Mouse (Mus musculus) midbrain, embryonic 13.5 days (tissue): ENCODE measurements around the gene Emd. TPM values are rescaled to one million over a fixed set of nuclear protein-coding genes. Genes with fewer than 3 reads are reported as not detected.
"Not testable (repeated sequence)": the region's sequence is repeated elsewhere in the genome, so short reads cannot be mapped to it uniquely, and the experiment has no call there.

Source experiments
- ATAC-seq: fragments of 200-750 bp; cut with Nextera tagmentation; 2 replicates; pipeline ENCODE4 v1.8.0; 2017; ENCODE audit warnings: mild to moderate bottlenecking, moderate TSS enrichment, moderate library complexity
- H3K27ac ChIP-seq: fragments of 300-500 bp; sonication (generic); 2 replicates; pipeline ENCODE4 v1.5.1; 2015; ENCODE audit warnings: inconsistent platforms, mild to moderate bottlenecking, moderate library complexity
- H3K27me3 ChIP-seq: fragments of 300-500 bp; sonication (generic); 2 replicates; pipeline ENCODE4 v1.6.1; 2015; ENCODE audit warnings: mild to moderate bottlenecking, inconsistent platforms
- H3K36me3 ChIP-seq: fragments of 300-500 bp; sonication (generic); 2 replicates; pipeline ENCODE4 v1.6.1; 2015; ENCODE audit warnings: mild to moderate bottlenecking, inconsistent platforms
- H3K4me1 ChIP-seq: fragments of 300-500 bp; sonication (generic); replicated peaks from 2 replicates; pipeline ENCODE4 v1.6.1; 2015; ENCODE audit warnings: inconsistent platforms
- H3K4me2 ChIP-seq: fragments of 300-500 bp; sonication (generic); replicated peaks from 2 replicates; pipeline ENCODE4 v1.6.1; 2015; ENCODE audit warnings: moderate library complexity, mild to moderate bottlenecking, inconsistent platforms
- H3K4me3 ChIP-seq: fragments of 300-500 bp; sonication (generic); replicated peaks from 2 replicates; pipeline ENCODE4 v1.5.1; 2015; ENCODE audit warnings: mild to moderate bottlenecking, inconsistent platforms
- H3K9ac ChIP-seq: fragments of 300-500 bp; sonication (generic); replicated peaks from 2 replicates; pipeline ENCODE4 v1.6.1; 2015; ENCODE audit warnings: mild to moderate bottlenecking, inconsistent platforms
- H3K9me3 ChIP-seq: fragments of 300-500 bp; sonication (generic); 2 replicates; pipeline ENCODE4 v1.6.1; 2016; ENCODE audit warnings: mild to moderate bottlenecking, inconsistent platforms
- WGBS: fragments of 180-500 bp; shearing (Covaris S2); methylation state at CpG from one replicate; pipeline ENCODE4 v1.1.7; 2015; 5-methylcytosine and 5-hydroxymethylcytosine counted together
- polyA plus RNA-seq: library from polyadenylated mRNA; unstranded; fragments of >200 nt; fragmentation: Nextera tagmentation; extraction: Ambion mirVana; gene quantifications from 2 replicates; pipeline ENCODE4 v1.2.1, GENCODE M21; 2015

Emd gene
- 19.2 and 20.4 TPM in 2 replicates for polyA plus RNA-seq

GRCm38 (mm10) chrX:74254153-74254887 is at the start of gene Emd:
Gene Emd (plus strand): TSS chrX:74254687.
- peaks cover 6% of the 10 kb centered on the region for H3K4me1 ChIP-seq
- H3K9me3 ChIP-seq: no peaks in the 10 kb centered on the region
- H3K36me3 ChIP-seq: peaks cover 11% of the 10 kb centered on the region; the same call in 1 of the 2 replicates
- peak within 1 kb of the TSS; percentile 76 for H3K9ac ChIP-seq
- ATAC-seq: peak; percentile 98
- H3K27me3 ChIP-seq: no peaks in the 10 kb centered on the region
- WGBS: 35% methylated on average over 39 of the region's 39 CpGs
- peak within 1 kb of the TSS; percentile 55 for H3K4me3 ChIP-seq
- H3K27ac ChIP-seq: peak within 1 kb of the TSS; percentile 84
- H3K4me2 ChIP-seq: peak within 1 kb of the TSS; percentile 75

- Histone ChIP-seq H3K9ac (no peak overlapping the region), H3K4me2 (no peak overlapping the region), H3K36me3 (peaks cover 12% of the 10 kb centered on the region), H3K27ac (no peak overlapping the region), H3K9me3 (no peaks in the 10 kb centered on the region), H3K4me1 (no peaks in the 10 kb centered on the region), H3K27me3 (no peaks in the 10 kb centered on the region), H3K4me3 (no peak overlapping the region)
- WGBS: 89% methylated on average over 4 of the region's 4 CpGs
- no peak for ATAC-seq
Measured at GRCm38 (mm10) chrX:74218496-74218895, 36.0 kb upstream of the Emd start.

GRCm38 (mm10) chrX:74219449-74219848 is 35.0 kb upstream of the Emd start:
- no peak overlapping the region for H3K4me3 ChIP-seq
- H3K36me3 ChIP-seq: peaks cover 20% of the 10 kb centered on the region
- H3K27ac ChIP-seq: no peak overlapping the region
- ATAC-seq: no peak
- no peak overlapping the region for H3K9ac ChIP-seq
- no peaks in the 10 kb centered on the region for H3K27me3 ChIP-seq
- H3K4me2 ChIP-seq: no peak overlapping the region
- WGBS: 66% methylated on average over 13 of the region's 13 CpGs
- no peaks in the 10 kb centered on the region for H3K9me3 ChIP-seq
- H3K4me1 ChIP-seq: no peaks in the 10 kb centered on the region

- H3K4me1 ChIP-seq, H3K27ac ChIP-seq, H3K9me3 ChIP-seq, H3K9ac ChIP-seq, H3K4me3 ChIP-seq, H3K4me2 ChIP-seq, H3K27me3 ChIP-seq: not testable (repeated sequence)
- 65% methylated on average over 1 of the region's 1 CpGs for WGBS
- H3K36me3 ChIP-seq: peaks cover 26% of the 10 kb centered on the region
- peak; percentile 53; the same call in 1 of the 2 replicates for ATAC-seq
Measured at GRCm38 (mm10) chrX:74220099-74220498, 34.4 kb upstream of the Emd start.

- Histone ChIP-seq H3K9me3 (no peaks in the 10 kb centered on the region), H3K4me1 (no peaks in the 10 kb centered on the region), H3K9ac (no peak overlapping the region), H3K4me3 (no peak overlapping the region), H3K27ac (no peak overlapping the region), H3K4me2 (no peak overlapping the region), H3K27me3 (no peaks in the 10 kb centered on the region), H3K36me3 (peaks cover 96% of the 10 kb centered on the region)
- 73% methylated on average over 1 of the region's 1 CpGs for WGBS
- ATAC-seq: no peak
Measured at GRCm38 (mm10) chrX:74230038-74230437, 24.4 kb upstream of the Emd start.

- no peak overlapping the region for H3K27ac ChIP-seq
- peaks cover 93% of the 10 kb centered on the region for H3K36me3 ChIP-seq
- H3K9me3 ChIP-seq: no peaks in the 10 kb centered on the region
- no peaks in the 10 kb centered on the region for H3K4me1 ChIP-seq
- no peak overlapping the region for H3K4me3 ChIP-seq
- no peak overlapping the region for H3K9ac ChIP-seq
- no peaks in the 10 kb centered on the region for H3K27me3 ChIP-seq
- no peak overlapping the region for H3K4me2 ChIP-seq
- 92% methylated on average over 5 of the region's 5 CpGs for WGBS
- ATAC-seq: no peak
Measured at GRCm38 (mm10) chrX:74233196-74233595, 21.3 kb upstream of the Emd start.

- no peak overlapping the region for H3K4me2 ChIP-seq
- no peak overlapping the region for H3K4me3 ChIP-seq
- no peaks in the 10 kb centered on the region for H3K9me3 ChIP-seq
- no peak overlapping the region for H3K27ac ChIP-seq
- no peak overlapping the region for H3K9ac ChIP-seq
- H3K27me3 ChIP-seq: no peaks in the 10 kb centered on the region
- WGBS: 92% methylated on average over 4 of the region's 4 CpGs
- no peak for ATAC-seq
- peaks cover 16% of the 10 kb centered on the region for H3K4me1 ChIP-seq
- H3K36me3 ChIP-seq: peaks cover 70% of the 10 kb centered on the region
Measured at GRCm38 (mm10) chrX:74240332-74240731, 14.2 kb upstream of the Emd start.

GRCm38 (mm10) chrX:74243396-74243795 is 11.1 kb upstream of the Emd start:
- H3K4me2 ChIP-seq: peak overlapping the region; percentile 68
- H3K4me3 ChIP-seq: peak overlapping the region; percentile 59
- H3K4me1 ChIP-seq: peaks cover 16% of the 10 kb centered on the region
- H3K27me3 ChIP-seq: no peaks in the 10 kb centered on the region
- H3K27ac ChIP-seq: no peak overlapping the region
- ATAC-seq: no peak
- no peaks in the 10 kb centered on the region for H3K9me3 ChIP-seq
- H3K36me3 ChIP-seq: peaks cover 45% of the 10 kb centered on the region
- 91% methylated on average over 2 of the region's 2 CpGs for WGBS
- peak overlapping the region; percentile 78 for H3K9ac ChIP-seq

- Histone ChIP-seq H3K4me1 (peaks cover 16% of the 10 kb centered on the region), H3K9ac (peak overlapping the region; percentile 78), H3K4me2 (peak overlapping the region; percentile 68), H3K27me3 (no peaks in the 10 kb centered on the region), H3K27ac (no peak overlapping the region), H3K4me3 (peak overlapping the region; percentile 59), H3K36me3 (peaks cover 41% of the 10 kb centered on the region), H3K9me3 (no peaks in the 10 kb centered on the region)
- ATAC-seq: no peak
- WGBS: 59% methylated on average over 3 of the region's 3 CpGs
Measured at GRCm38 (mm10) chrX:74243807-74244206, 10.7 kb upstream of the Emd start.

- peaks cover 21% of the 10 kb centered on the region for H3K4me1 ChIP-seq
- ATAC-seq: peak; percentile 56
- 12% methylated on average over 3 of the region's 3 CpGs for WGBS
Measured at GRCm38 (mm10) chrX:74244614-74245083, 9.8 kb upstream of the Emd start.

GRCm38 (mm10) chrX:74245107-74245506 is 9.4 kb upstream of the Emd start:
- H3K36me3 ChIP-seq: peaks cover 28% of the 10 kb centered on the region
- H3K4me2 ChIP-seq: peak overlapping the region; percentile 68
- WGBS: 43% methylated on average over 1 of the region's 1 CpGs
- peak overlapping the region; percentile 59 for H3K4me3 ChIP-seq
- H3K9me3 ChIP-seq: no peaks in the 10 kb centered on the region
- no peak for ATAC-seq
- peak overlapping the region; percentile 78 for H3K9ac ChIP-seq
- H3K27me3 ChIP-seq: no peaks in the 10 kb centered on the region
- peaks cover 21% of the 10 kb centered on the region for H3K4me1 ChIP-seq
- H3K27ac ChIP-seq: peak overlapping the region; percentile 91

More at GRCm38 (mm10) chrX:74244614-74245083, 9.8 kb upstream of the Emd start:
- H3K4me2 ChIP-seq: peak overlapping the region; percentile 68
- H3K9me3 ChIP-seq: no peaks in the 10 kb centered on the region
- peak overlapping the region; percentile 59 for H3K4me3 ChIP-seq
- H3K36me3 ChIP-seq: peaks cover 32% of the 10 kb centered on the region
- peak overlapping the region; percentile 91 for H3K27ac ChIP-seq
- H3K9ac ChIP-seq: peak overlapping the region; percentile 78
- no peaks in the 10 kb centered on the region for H3K27me3 ChIP-seq

GRCm38 (mm10) chrX:74245687-74246086 is 8.8 kb upstream of the Emd start:
- peak overlapping the region; percentile 91 for H3K27ac ChIP-seq
- H3K9ac ChIP-seq: peak overlapping the region; percentile 78
- 29% methylated on average over 12 of the region's 21 CpGs for WGBS
- peak overlapping the region; percentile 59 for H3K4me3 ChIP-seq
- peaks cover 21% of the 10 kb centered on the region for H3K4me1 ChIP-seq
- ATAC-seq: peak; percentile 69
- H3K9me3 ChIP-seq: no peaks in the 10 kb centered on the region
- peak overlapping the region; percentile 68 for H3K4me2 ChIP-seq
- H3K36me3 ChIP-seq: peaks cover 22% of the 10 kb centered on the region
- no peaks in the 10 kb centered on the region for H3K27me3 ChIP-seq
